Mouse (Mus musculus) MEL (cell line): ENCODE results near the gene Rfpl4b. TPM values are rescaled to one million over a fixed set of nuclear protein-coding genes. Genes with fewer than 3 reads are reported as not detected.

ENCODE experiments used
- DNase-seq: peaks from one replicate; pipeline ENCODE4 v3.0.0; 2011; ENCODE audit warnings: low read depth, low spot score
- H3K27ac ChIP-seq: 2 replicates; pipeline ENCODE4 v1.5.1; 2012; ENCODE audit warnings: low read depth, mild to moderate bottlenecking, control low read depth, low read length, moderate library complexity; ENCODE audit not compliant: control insufficient read depth
- H3K27me3 ChIP-seq, 2 experiments: fragments of 150-350 bp in 1 of 2; sonication (generic) in 1 of 2; 2 replicates each; pipeline ENCODE4 v1.6.1; 2012; ENCODE audit warnings: low read length in 2 of 2, mild to moderate bottlenecking in 2 of 2, improper control_type of control experiment in 1 of 2, moderate library complexity in 1 of 2; ENCODE audit not compliant: insufficient read depth in 2 of 2, control insufficient read depth in 1 of 2
- H3K36me3 ChIP-seq, 2 experiments: 2 replicates each; pipeline ENCODE4 v1.6.1; 2012 to 2014; ENCODE audit warnings: low read length in 2 of 2, improper control_type of control experiment in 1 of 2, inconsistent platforms in 1 of 2, mild to moderate bottlenecking in 1 of 2; ENCODE audit not compliant: insufficient read depth in 2 of 2, control insufficient read depth in 1 of 2
- H3K4me1 ChIP-seq, 2 experiments: fragments of 150-350 bp in 1 of 2; sonication (generic) in 1 of 2; 2 replicates each; pipeline ENCODE4 v1.6.1; 2012; ENCODE audit warnings: low read length in 2 of 2, improper control_type of control experiment in 1 of 2, mild to moderate bottlenecking in 1 of 2; ENCODE audit not compliant: insufficient read depth in 2 of 2, control insufficient read depth in 1 of 2
- H3K4me3 ChIP-seq, 2 experiments: fragments of 150-350 bp in 1 of 2; sonication (generic) in 1 of 2; 2 replicates each; pipeline ENCODE4 v1.5.1; 2012; ENCODE audit warnings: low read depth in 2 of 2, low read length in 2 of 2, mild to moderate bottlenecking in 2 of 2, moderate library complexity in 2 of 2, control low read depth in 1 of 2, improper control_type of control experiment in 1 of 2; ENCODE audit not compliant: control insufficient read depth in 1 of 2, insufficient read depth in 1 of 2
- H3K79me2 ChIP-seq: 2 replicates; pipeline ENCODE4 v1.6.1; 2012; ENCODE audit warnings: mild to moderate bottlenecking, low read length, moderate library complexity; ENCODE audit not compliant: control insufficient read depth, poor library complexity, insufficient read depth
- H3K9ac ChIP-seq: 2 replicates; pipeline ENCODE4 v1.6.1; 2012; ENCODE audit warnings: low read depth, mild to moderate bottlenecking, control low read depth, low read length, moderate library complexity; ENCODE audit not compliant: control insufficient read depth, poor library complexity, severe bottlenecking
- H3K9me3 ChIP-seq: fragments of 150-350 bp; sonication (generic); replicated peaks from 2 replicates; pipeline ENCODE4 v1.6.1; 2012; ENCODE audit warnings: mild to moderate bottlenecking, low read length, improper control_type of control experiment, moderate library complexity; ENCODE audit not compliant: insufficient read depth
- CHD2 ChIP-seq: IDR thresholded peaks from 2 replicates; pipeline ENCODE4 v1.6.1; 2011; ENCODE audit warnings: low read length, improper control_type of control experiment
- ETS1 ChIP-seq: IDR thresholded peaks from 2 replicates; pipeline ENCODE4 v1.6.1; 2012; ENCODE audit warnings: low read depth, mild to moderate bottlenecking, inconsistent platforms, low read length, improper control_type of control experiment, moderate library complexity
- MAZ ChIP-seq: IDR thresholded peaks from 2 replicates; pipeline ENCODE4 v1.6.1; 2012; ENCODE audit warnings: low read depth, mild to moderate bottlenecking, inconsistent platforms, low read length, improper control_type of control experiment
- MYB ChIP-seq: IDR thresholded peaks from 2 replicates; pipeline ENCODE4 v1.6.1; 2011; ENCODE audit warnings: mild to moderate bottlenecking, low read depth, low read length, improper control_type of control experiment
- POLR2AphosphoS5 ChIP-seq: IDR thresholded peaks from 2 replicates; pipeline ENCODE4 v1.6.1; 2012; ENCODE audit warnings: low read depth, borderline replicate concordance, mild to moderate bottlenecking, inconsistent platforms, low read length, moderate library complexity, mixed read lengths
- RAD21 ChIP-seq: IDR thresholded peaks from 2 replicates; pipeline ENCODE4 v1.6.1; 2011; ENCODE audit warnings: mild to moderate bottlenecking, low read depth, low read length, improper control_type of control experiment
- SIN3A ChIP-seq: IDR thresholded peaks from 2 replicates; pipeline ENCODE4 v1.6.1; 2012; ENCODE audit warnings: low read length, improper control_type of control experiment, inconsistent platforms
- SMC3 ChIP-seq: IDR thresholded peaks from 2 replicates; pipeline ENCODE4 v1.6.1; 2011; ENCODE audit warnings: low read depth, low read length, improper control_type of control experiment
- TAL1 ChIP-seq: IDR thresholded peaks from 2 replicates; pipeline ENCODE4 v1.6.1; 2012; ENCODE audit warnings: mild to moderate bottlenecking, inconsistent platforms, low read length, moderate library complexity, mixed read lengths
- USF1 ChIP-seq: IDR thresholded peaks from 2 replicates; pipeline ENCODE4 v1.6.1; 2014; ENCODE audit warnings: low read depth, mild to moderate bottlenecking, inconsistent platforms, low read length, improper control_type of control experiment, moderate library complexity
- ZKSCAN1 ChIP-seq: IDR thresholded peaks from 2 replicates; pipeline ENCODE4 v1.6.1; 2012; ENCODE audit warnings: low read depth, mild to moderate bottlenecking, inconsistent platforms, low read length, improper control_type of control experiment, moderate library complexity
- ZNF384 ChIP-seq: IDR thresholded peaks from 2 replicates; pipeline ENCODE4 v1.6.1; 2012; ENCODE audit warnings: low read depth, mild to moderate bottlenecking, inconsistent platforms, low read length, improper control_type of control experiment
- polyA plus RNA-seq, 2 experiments: library from polyadenylated mRNA; stranded (reverse) in 1 of 2; unstranded in 1 of 2; fragments of >175 nt in 1 of 2; fragments of >200 nt in 1 of 2; gene quantifications; 2 replicates each; pipeline versions ENCODE4 v1.2.1 to v1.2.4; 2012; ENCODE audit warnings: low replicate concordance in 2 of 2, low read depth in 1 of 2; ENCODE audit not compliant: insufficient read length in 2 of 2, insufficient read depth in 1 of 2, missing spikeins in 1 of 2
- total RNA-seq: library from RNA; depleted of rRNA; stranded (reverse); fragments of 300-350 nt; gene quantifications from 2 replicates; pipeline ENCODE4 v1.2.3, GENCODE M21; 2012

Gene Rfpl4b
- total and polyA plus RNA-seq, 3 experiments = not detected

- Histone ChIP-seq H3K9ac (no peak overlapping the region), H3K79me2 (no peaks in the 10 kb centered on the region), H3K27me3 (no peaks in the 10 kb centered on the region), H3K27ac (no peak overlapping the region), H3K9me3 (no peaks in the 10 kb centered on the region), H3K4me3 (no peak overlapping the region)
- DNase-seq = no peak
- TF ChIP-seq RAD21 = no peak
- TF ChIP-seq, all 39 proteins: peak for 0
- Histone ChIP-seq H3K4me1 (no peaks in the 10 kb centered on the region), H3K36me3 (no peaks in the 10 kb centered on the region)
These were observed 15.5 kb downstream of the Rfpl4b start for GRCm38 (mm10) chr10:38806056-38806455.

GRCm38 (mm10) chr10:38804047-38804446 is 17.5 kb downstream of the Rfpl4b start:
- no peaks in the 10 kb centered on the region for H3K9me3 ChIP-seq
- H3K36me3 ChIP-seq = no peaks in the 10 kb centered on the region
- no peak for DNase-seq
- H3K79me2 ChIP-seq = no peaks in the 10 kb centered on the region
- no peak overlapping the region for H3K9ac ChIP-seq
- H3K4me3 ChIP-seq = no peak overlapping the region
- no peaks in the 10 kb centered on the region for H3K4me1 ChIP-seq
- no peaks in the 10 kb centered on the region for H3K27me3 ChIP-seq
- H3K27ac ChIP-seq = no peak overlapping the region
- TF ChIP-seq SMC3 = no peak
- no peak for TF ChIP-seq SIN3A
- no peak for TF ChIP-seq ETS1
- no peak for TF ChIP-seq TAL1
- TF ChIP-seq RAD21 = no peak
- TF ChIP-seq ZKSCAN1 = no peak
- TF ChIP-seq CHD2 = no peak
- no peak for TF ChIP-seq MYB
- TF ChIP-seq ZNF384 = no peak

GRCm38 (mm10) chr10:38803304-38803703 is 18.3 kb downstream of the Rfpl4b start:
- no peaks in the 10 kb centered on the region for H3K79me2 ChIP-seq
- no peaks in the 10 kb centered on the region for H3K4me1 ChIP-seq
- H3K4me3 ChIP-seq = no peak overlapping the region
- H3K27ac ChIP-seq = no peak overlapping the region
- H3K9me3 ChIP-seq = no peaks in the 10 kb centered on the region
- TF ChIP-seq MAZ (no peak), USF1 (no peak), POLR2AphosphoS5 (no peak), SIN3A (no peak)
- DNase-seq = no peak
- H3K9ac ChIP-seq = no peak overlapping the region
- no peaks in the 10 kb centered on the region for H3K36me3 ChIP-seq
- no peaks in the 10 kb centered on the region for H3K27me3 ChIP-seq
